Mouse (Mus musculus) stomach, postnatal 0 days (tissue): ENCODE results near the gene Tjp1. TPM values are rescaled to one million over a fixed set of nuclear protein-coding genes. Genes with fewer than 3 reads are reported as not detected.

Source experiments
- ATAC-seq: fragments of 200-750 bp; cut with Nextera tagmentation; 2 replicates; pipeline ENCODE4 v1.8.0; 2017; ENCODE audit not compliant: low FRiP score, low TSS enrichment
- DNase-seq: peaks from one replicate; pipeline ENCODE4 v3.0.0-alpha.2; 2016; ENCODE audit warnings: low spot score
- H3K27ac ChIP-seq: fragments of 300-500 bp; sonication (generic); replicated peaks from 2 replicates; pipeline ENCODE4 v1.5.1; 2014; ENCODE audit warnings: mild to moderate bottlenecking, control low read depth
- H3K27me3 ChIP-seq: fragments of 300-500 bp; sonication (generic); 2 replicates; pipeline ENCODE4 v1.6.1; 2014; ENCODE audit warnings: low read length; ENCODE audit not compliant: control insufficient read depth, insufficient read depth
- H3K36me3 ChIP-seq: fragments of 300-500 bp; sonication (generic); 2 replicates; pipeline ENCODE4 v1.6.1; 2014; ENCODE audit warnings: low read length, mixed read lengths; ENCODE audit not compliant: control insufficient read depth, insufficient read depth
- H3K4me1 ChIP-seq: fragments of 300-500 bp; sonication (generic); replicated peaks from 2 replicates; pipeline ENCODE4 v1.6.1; 2014; ENCODE audit warnings: antibody characterized with exemption; ENCODE audit not compliant: control insufficient read depth, insufficient read depth
- H3K4me2 ChIP-seq: fragments of 300-500 bp; sonication (generic); replicated peaks from 2 replicates; pipeline ENCODE4 v1.6.1; 2014; ENCODE audit warnings: low read depth, mild to moderate bottlenecking, control low read depth, moderate library complexity
- H3K4me3 ChIP-seq: fragments of 300-500 bp; sonication (generic); 2 replicates; pipeline ENCODE4 v1.5.1; 2014; ENCODE audit warnings: low read depth, low read length, control low read depth
- H3K9ac ChIP-seq: fragments of 300-500 bp; sonication (generic); 2 replicates; pipeline ENCODE4 v1.6.1; 2014; ENCODE audit warnings: mild to moderate bottlenecking, low read length, control low read depth, mixed read lengths
- H3K9me3 ChIP-seq: fragments of 300-500 bp; sonication (generic); 2 replicates; pipeline ENCODE4 v1.6.1; 2016; ENCODE audit warnings: low read length; ENCODE audit not compliant: control insufficient read depth
- CTCF ChIP-seq: IDR thresholded peaks from 2 replicates; pipeline ENCODE4 v1.5.1; 2016; ENCODE audit warnings: antibody characterized with exemption, low read depth, mild to moderate bottlenecking, moderate library complexity
- EP300 ChIP-seq: optimal IDR thresholded peaks from 2 replicates; pipeline ENCODE3; 2016; ENCODE audit warnings: antibody characterized with exemption
- WGBS: fragments of 180-500 bp; shearing (Covaris S2); extraction: QIAGEN DNeasy Blood & Tissue Kit; methylation state at CpG from one replicate; pipeline ENCODE4 v1.1.7; 2014; 5-methylcytosine and 5-hydroxymethylcytosine counted together
- polyA plus RNA-seq: library from polyadenylated mRNA; unstranded; fragments of >200 nt; fragmentation: Nextera tagmentation; extraction: Ambion mirVana; gene quantifications from 2 replicates; pipeline ENCODE4 v1.2.1, GENCODE M21; 2015

The Tjp1 gene
- polyA plus RNA-seq, 1 experiment from 2014 or later, result 12.6 TPM

- Histone ChIP-seq H3K27me3 (no peaks in the 10 kb centered on the region), H3K9me3 (no peaks in the 10 kb centered on the region), H3K4me2 (no peak overlapping the region), H3K36me3 (no peaks in the 10 kb centered on the region), H3K4me1 (no peaks in the 10 kb centered on the region), H3K4me3 (no peak overlapping the region), H3K9ac (no peak overlapping the region), H3K27ac (no peak overlapping the region)
- no peak for TF ChIP-seq EP300
- TF ChIP-seq CTCF, result no peak
- WGBS, result 72% methylated on average over 4 of the region's 4 CpGs
- DNase-seq, result no peak
- ATAC-seq, result no peak
These were observed 5.1 kb upstream of the Tjp1 start for GRCm38 (mm10) chr7:65532689-65533088.

- no peak overlapping the region for H3K9ac ChIP-seq
- no peak for ATAC-seq
- H3K4me3 ChIP-seq, result no peak overlapping the region
- WGBS, result 94% methylated on average over 4 of the region's 4 CpGs
- H3K27ac ChIP-seq, result no peak overlapping the region
- no peak overlapping the region for H3K4me2 ChIP-seq
- H3K9me3 ChIP-seq, result no peaks in the 10 kb centered on the region
- TF ChIP-seq CTCF (no peak), EP300 (no peak)
- H3K4me1 ChIP-seq, result no peaks in the 10 kb centered on the region
- DNase-seq, result no peak
- no peaks in the 10 kb centered on the region for H3K27me3 ChIP-seq
- no peaks in the 10 kb centered on the region for H3K36me3 ChIP-seq
These were observed 4.5 kb downstream of the Tjp1 start for GRCm38 (mm10) chr7:65523116-65523515.

- WGBS, result 58% methylated on average over 12 of the region's 12 CpGs
- TF ChIP-seq CTCF (peak; percentile 51), EP300 (no peak)
- no peak overlapping the region for H3K27ac ChIP-seq
- no peak overlapping the region for H3K4me2 ChIP-seq
- H3K9me3 ChIP-seq, result no peaks in the 10 kb centered on the region
- no peak overlapping the region for H3K9ac ChIP-seq
- DNase-seq, result no peak
- H3K36me3 ChIP-seq, result no peaks in the 10 kb centered on the region
- H3K4me1 ChIP-seq, result no peaks in the 10 kb centered on the region
- ATAC-seq, result no peak
- H3K4me3 ChIP-seq, result no peak overlapping the region
- H3K27me3 ChIP-seq, result no peaks in the 10 kb centered on the region
These were observed 5.1 kb downstream of the Tjp1 start for GRCm38 (mm10) chr7:65522490-65522889.

GRCm38 (mm10) chr7:65520622-65521021 lies 7.0 kb downstream of the Tjp1 start:
- no peak overlapping the region for H3K27ac ChIP-seq
- no peak overlapping the region for H3K4me3 ChIP-seq
- no peaks in the 10 kb centered on the region for H3K4me1 ChIP-seq
- DNase-seq, result no peak
- no peak overlapping the region for H3K9ac ChIP-seq
- H3K27me3 ChIP-seq, result no peaks in the 10 kb centered on the region
- WGBS, result 92% methylated on average over 8 of the region's 8 CpGs
- TF ChIP-seq CTCF (no peak), EP300 (no peak)
- H3K36me3 ChIP-seq, result no peaks in the 10 kb centered on the region
- ATAC-seq, result no peak
- H3K4me2 ChIP-seq, result no peak overlapping the region
- no peaks in the 10 kb centered on the region for H3K9me3 ChIP-seq

- H3K9ac ChIP-seq, result no peak overlapping the region
- 18% methylated on average over 12 of the region's 12 CpGs for WGBS
- H3K4me2 ChIP-seq, result no peak overlapping the region
- no peak overlapping the region for H3K27ac ChIP-seq
- ATAC-seq (peak; percentile 93), DNase-seq (peak; percentile 91)
- H3K4me1 ChIP-seq, result no peaks in the 10 kb centered on the region
- H3K9me3 ChIP-seq, result no peaks in the 10 kb centered on the region
- no peaks in the 10 kb centered on the region for H3K27me3 ChIP-seq
- no peak overlapping the region for H3K4me3 ChIP-seq
- H3K36me3 ChIP-seq, result no peaks in the 10 kb centered on the region
- TF ChIP-seq CTCF, result peak; percentile 96
- TF ChIP-seq EP300, result no peak
These were observed 7.6 kb downstream of the Tjp1 start for GRCm38 (mm10) chr7:65519788-65520563.

- 56% methylated on average over 8 of the region's 8 CpGs for WGBS
- DNase-seq, result no peak
- no peak overlapping the region for H3K4me2 ChIP-seq
These were observed 10.7 kb downstream of the Tjp1 start for GRCm38 (mm10) chr7:65516903-65517302.

More at GRCm38 (mm10) chr7:65516903-65517302, 10.7 kb downstream of the Tjp1 start:
- TF ChIP-seq EP300 (no peak), CTCF (no peak)
- no peak overlapping the region for H3K9ac ChIP-seq
- no peak for ATAC-seq
- no peaks in the 10 kb centered on the region for H3K36me3 ChIP-seq
- H3K27ac ChIP-seq, result no peak overlapping the region
- H3K9me3 ChIP-seq, result no peaks in the 10 kb centered on the region
- no peaks in the 10 kb centered on the region for H3K4me1 ChIP-seq
- H3K27me3 ChIP-seq, result no peaks in the 10 kb centered on the region
- no peak overlapping the region for H3K4me3 ChIP-seq
